Mouse (Mus musculus): ENCODE data around the gene Hk1. TPM values are rescaled to one million over a fixed set of nuclear protein-coding genes. Genes with fewer than 3 reads are reported as not detected.

Hk1 gene
- total and polyA plus RNA-seq, 2 experiments = 1.4 to 1.6 TPM

DNA sequence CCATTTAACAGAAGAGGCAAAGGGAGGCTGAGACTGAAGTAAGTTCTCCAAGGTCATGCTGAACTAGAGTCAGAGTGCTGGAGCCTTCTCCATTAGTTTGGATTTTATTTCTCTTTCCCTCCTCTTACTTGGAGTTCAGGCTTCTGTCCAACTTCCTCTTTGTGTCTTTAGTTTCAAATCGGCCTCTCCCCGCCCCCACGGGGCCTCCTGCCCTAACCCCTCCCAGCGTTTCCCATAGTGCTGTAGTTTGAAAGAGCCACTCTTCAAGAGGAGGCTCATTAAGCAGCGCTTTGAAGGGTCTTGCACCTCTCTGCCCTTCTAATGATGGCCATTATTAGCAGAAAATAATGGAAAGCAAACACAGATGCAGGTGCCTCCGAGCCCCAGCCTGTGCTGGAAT, 68.2 kb downstream of the Hk1 start:
- no peaks in the 10 kb centered on the region for H3K79me2 ChIP-seq (ENCODE audit: control insufficient read depth, insufficient read depth, low read length)
- no peak for TF ChIP-seq POLR2A (IDR thresholded peaks at IDR 0.05; ENCODE audit: extremely low read depth, insufficient read depth, low read length)
- no peak for TF ChIP-seq CTCF (IDR thresholded peaks at IDR 0.05; ENCODE audit: low read depth, low read length)
- H3K36me3 ChIP-seq (ENCODE audit: control insufficient read depth, insufficient read depth, low read length) = no peaks in the 10 kb centered on the region
- WGBS = 42% methylated on average over 6 of the region's 6 CpGs
- H3K27me3 ChIP-seq (ENCODE audit: control insufficient read depth, insufficient read depth, low read length) = no peaks in the 10 kb centered on the region
- peak; percentile 15 for DNase-seq (ENCODE audit: extremely low read depth, low read depth, low spot score)
- H3K4me1 ChIP-seq (ENCODE audit: control insufficient read depth, insufficient read depth, low read length) = no peaks in the 10 kb centered on the region
- H3K4me3 ChIP-seq (ENCODE audit: insufficient read depth, low read depth, low read length) = no peak overlapping the region
- no peak overlapping the region for H3K27ac ChIP-seq (replicated peaks; ENCODE audit: insufficient read depth, low read depth, low read length)
- no peak overlapping the region for H3K9ac ChIP-seq (ENCODE audit: low read depth, low read length)

DNA sequence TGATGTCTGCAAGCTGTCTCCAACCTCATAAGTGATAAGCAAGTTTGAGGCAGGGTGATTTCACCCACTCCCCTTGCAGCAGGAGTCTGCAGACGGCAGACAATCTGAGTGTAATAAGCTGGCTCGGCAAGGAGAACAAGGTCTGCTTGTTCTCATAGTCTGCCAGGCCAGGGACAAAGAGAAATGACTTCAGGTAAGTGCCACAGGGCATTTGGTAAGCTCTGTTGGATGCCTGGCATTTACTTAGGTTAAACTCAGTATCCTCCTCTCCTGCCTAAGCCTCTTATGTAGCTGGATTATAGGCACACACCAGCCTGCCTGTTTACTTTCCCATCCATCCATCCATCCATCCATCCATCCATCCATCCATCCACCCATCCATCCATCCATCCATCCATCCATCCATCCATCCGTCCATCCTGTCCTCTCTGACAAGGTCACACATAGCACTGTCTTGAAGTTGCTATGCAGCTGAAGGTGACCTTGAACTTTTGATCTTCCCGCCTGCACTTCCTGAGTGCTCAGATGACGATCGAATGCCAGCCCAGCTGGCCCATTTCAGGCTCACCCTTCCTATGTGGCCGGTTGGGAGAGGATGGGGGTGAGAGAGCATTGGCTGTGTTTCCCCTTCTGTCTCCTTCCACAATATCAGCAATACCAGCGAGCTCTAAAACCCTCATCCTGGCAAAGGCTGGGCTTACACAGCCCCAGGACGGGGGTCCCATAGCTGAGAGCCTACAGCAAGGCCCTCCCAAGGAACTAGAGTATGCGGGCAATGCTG, 69.3 kb downstream of the Hk1 start:
- no peaks in the 10 kb centered on the region for H3K4me1 ChIP-seq (ENCODE audit: control insufficient read depth, insufficient read depth, low read length)
- no peaks in the 10 kb centered on the region for H3K27me3 ChIP-seq (ENCODE audit: control insufficient read depth, insufficient read depth, low read length)
- no peak overlapping the region for H3K9ac ChIP-seq (ENCODE audit: low read depth, low read length)
- no peak overlapping the region for H3K4me3 ChIP-seq (ENCODE audit: insufficient read depth, low read depth, low read length)
- TF ChIP-seq POLR2A (IDR thresholded peaks at IDR 0.05; ENCODE audit: extremely low read depth, insufficient read depth, low read length) (no peak), CTCF (IDR thresholded peaks at IDR 0.05; ENCODE audit: low read depth, low read length) (no peak)
- no peaks in the 10 kb centered on the region for H3K36me3 ChIP-seq (ENCODE audit: control insufficient read depth, insufficient read depth, low read length)
- no peaks in the 10 kb centered on the region for H3K79me2 ChIP-seq (ENCODE audit: control insufficient read depth, insufficient read depth, low read length)
- no peak overlapping the region for H3K27ac ChIP-seq (replicated peaks; ENCODE audit: insufficient read depth, low read depth, low read length)
- DNase-seq (ENCODE audit: extremely low read depth, low read depth, low spot score) = no peak
- WGBS = 75% methylated on average over 10 of the region's 10 CpGs

- H3K36me3 ChIP-seq (ENCODE audit: control insufficient read depth, insufficient read depth, low read length) = no peaks in the 10 kb centered on the region
- no peaks in the 10 kb centered on the region for H3K4me1 ChIP-seq (ENCODE audit: control insufficient read depth, insufficient read depth, low read length)
- H3K27ac ChIP-seq (replicated peaks; ENCODE audit: insufficient read depth, low read depth, low read length) = no peak overlapping the region
- 87% methylated on average over 5 of the region's 5 CpGs for WGBS
- TF ChIP-seq CTCF (IDR thresholded peaks at IDR 0.05; ENCODE audit: low read depth, low read length) (no peak), POLR2A (IDR thresholded peaks at IDR 0.05; ENCODE audit: extremely low read depth, insufficient read depth, low read length) (no peak)
- no peak overlapping the region for H3K9ac ChIP-seq (ENCODE audit: low read depth, low read length)
- H3K4me3 ChIP-seq (ENCODE audit: insufficient read depth, low read depth, low read length) = no peak overlapping the region
- DNase-seq (ENCODE audit: extremely low read depth, low read depth, low spot score) = no peak
- H3K27me3 ChIP-seq (ENCODE audit: control insufficient read depth, insufficient read depth, low read length) = no peaks in the 10 kb centered on the region
- H3K79me2 ChIP-seq (ENCODE audit: control insufficient read depth, insufficient read depth, low read length) = no peaks in the 10 kb centered on the region
Observed at GRCm38 (mm10) chr10:62309593-62309992, 70.1 kb downstream of the Hk1 start.

GRCm38 (mm10) chr10:62308896-62309491, 70.7 kb downstream of the Hk1 start:
- TF ChIP-seq CTCF (IDR thresholded peaks at IDR 0.05; ENCODE audit: low read depth, low read length) = no peak
- no peak for TF ChIP-seq POLR2A (IDR thresholded peaks at IDR 0.05; ENCODE audit: extremely low read depth, insufficient read depth, low read length)
- Histone ChIP-seq H3K79me2 (ENCODE audit: control insufficient read depth, insufficient read depth, low read length) (no peaks in the 10 kb centered on the region), H3K4me3 (ENCODE audit: insufficient read depth, low read depth, low read length) (no peak overlapping the region), H3K27ac (replicated peaks; ENCODE audit: insufficient read depth, low read depth, low read length) (no peak overlapping the region), H3K9ac (ENCODE audit: low read depth, low read length) (no peak overlapping the region), H3K36me3 (ENCODE audit: control insufficient read depth, insufficient read depth, low read length) (no peaks in the 10 kb centered on the region), H3K27me3 (ENCODE audit: control insufficient read depth, insufficient read depth, low read length) (no peaks in the 10 kb centered on the region), H3K4me1 (ENCODE audit: control insufficient read depth, insufficient read depth, low read length) (no peaks in the 10 kb centered on the region)
- DNase-seq (ENCODE audit: extremely low read depth, low read depth, low spot score) = no peak
- WGBS = 93% methylated on average over 11 of the region's 11 CpGs

GRCm38 (mm10) chr10:62306483-62306882, 73.2 kb downstream of the Hk1 start:
- Histone ChIP-seq H3K27ac (replicated peaks; ENCODE audit: insufficient read depth, low read depth, low read length) (no peak overlapping the region), H3K36me3 (ENCODE audit: control insufficient read depth, insufficient read depth, low read length) (no peaks in the 10 kb centered on the region), H3K79me2 (ENCODE audit: control insufficient read depth, insufficient read depth, low read length) (no peaks in the 10 kb centered on the region), H3K27me3 (ENCODE audit: control insufficient read depth, insufficient read depth, low read length) (no peaks in the 10 kb centered on the region), H3K4me3 (ENCODE audit: insufficient read depth, low read depth, low read length) (no peak overlapping the region), H3K9ac (ENCODE audit: low read depth, low read length) (no peak overlapping the region), H3K4me1 (ENCODE audit: control insufficient read depth, insufficient read depth, low read length) (no peaks in the 10 kb centered on the region)
- TF ChIP-seq CTCF (IDR thresholded peaks at IDR 0.05; ENCODE audit: low read depth, low read length) = no peak
- no peak for TF ChIP-seq POLR2A (IDR thresholded peaks at IDR 0.05; ENCODE audit: extremely low read depth, insufficient read depth, low read length)
- no peak for DNase-seq (ENCODE audit: extremely low read depth, low read depth, low spot score)
- 61% methylated on average over 3 of the region's 3 CpGs for WGBS

DNA sequence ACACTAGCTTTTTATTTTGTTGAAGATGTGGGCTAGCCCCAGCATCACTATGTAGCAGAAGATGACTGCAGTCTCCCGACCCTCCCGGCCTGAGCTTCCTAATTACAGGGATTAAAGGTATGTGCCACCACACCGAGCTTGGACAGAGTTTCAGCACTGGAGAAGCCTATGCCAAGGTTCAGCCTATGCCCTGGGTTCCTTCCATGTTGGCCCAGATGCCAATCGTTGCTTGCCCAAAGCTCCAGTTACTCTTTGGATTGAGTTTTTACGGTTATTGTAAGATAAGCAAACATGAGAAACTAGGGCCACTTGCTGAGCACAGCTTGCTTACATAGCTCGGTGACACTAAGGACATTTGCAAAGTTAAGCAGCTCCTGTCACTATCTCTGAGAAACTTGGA, 74.6 kb downstream of the Hk1 start:
- no peak overlapping the region for H3K27ac ChIP-seq (replicated peaks; ENCODE audit: insufficient read depth, low read depth, low read length)
- no peak for TF ChIP-seq POLR2A (IDR thresholded peaks at IDR 0.05; ENCODE audit: extremely low read depth, insufficient read depth, low read length)
- TF ChIP-seq CTCF (IDR thresholded peaks at IDR 0.05; ENCODE audit: low read depth, low read length) = no peak
- DNase-seq (ENCODE audit: extremely low read depth, low read depth, low spot score) = no peak
- no peaks in the 10 kb centered on the region for H3K36me3 ChIP-seq (ENCODE audit: control insufficient read depth, insufficient read depth, low read length)
- H3K4me1 ChIP-seq (ENCODE audit: control insufficient read depth, insufficient read depth, low read length) = no peaks in the 10 kb centered on the region
- 76% methylated on average over 6 of the region's 6 CpGs for WGBS
- H3K27me3 ChIP-seq (ENCODE audit: control insufficient read depth, insufficient read depth, low read length) = no peaks in the 10 kb centered on the region
- H3K9ac ChIP-seq (ENCODE audit: low read depth, low read length) = no peak overlapping the region
- no peak overlapping the region for H3K4me3 ChIP-seq (ENCODE audit: insufficient read depth, low read depth, low read length)
- no peaks in the 10 kb centered on the region for H3K79me2 ChIP-seq (ENCODE audit: control insufficient read depth, insufficient read depth, low read length)
